Comparison of ENCODE assay signal across 8 mouse cellular contexts in genomic region chr5:32853731-32854507, GRCm38 (mm10). TPM values are rescaled to one million over a fixed set of nuclear protein-coding genes. Genes with fewer than 3 reads are reported as not detected.
DNase-seq lines count a peak whose midpoint lies in the region; ATAC-seq and TF ChIP-seq lines count a peak whose summit lies in the region.

TSS of gene Prr14l (minus strand) at chr5:32854256.

- DNase-seq in ES-E14 (ENCODE audit: low read depth, low spot score) = peak; percentile 97
- peak; percentile 98 for DNase-seq in cerebellum, adult 11-12 months
- DNase-seq in heart, postnatal 25 days (ENCODE audit: low spot score) = peak; percentile 96
- DNase-seq in layer of hippocampus, adult 18-20 months (ENCODE audit: low spot score in 2 of 2) = peak; percentile 98 to 100
- DNase-seq in lung, adult 2 months = peak; percentile 99
- peak; percentile 97 for DNase-seq in thymus, adult 18-20 months

- H3K27ac ChIP-seq in ES-E14 (ENCODE audit: insufficient read depth, low read depth, low read length, poor library complexity, severe bottlenecking) = peak within 1 kb of the TSS; percentile 68
- peak within 1 kb of the TSS; percentile 85 for H3K27ac ChIP-seq in forebrain, embryonic 15.5 days (replicated peaks)

- intact Hi-C loops in heart, postnatal 25 days (cut with DNase I) = loop anchor here (10.0 kb wide), 1 partner anchor 139 kb away; no protein-coding TSS in a partner anchor

- peak; percentile 78; the same call in 1 of the 2 replicates for TF ChIP-seq POLR2A in lung, adult 2 months (IDR thresholded peaks at IDR 0.05; ENCODE audit: borderline replicate concordance, extremely low read depth, low read depth, low read length)

- H3K4me3 ChIP-seq in ES-E14 (ENCODE audit: insufficient read depth in 1 of 2, low read depth in 1 of 2, low read length in 2 of 2, poor library complexity in 1 of 2, severe bottlenecking in 1 of 2) = peak within 1 kb of the TSS; percentile 89 to 97
- H3K4me3 ChIP-seq in forebrain, embryonic 15.5 days = peak within 1 kb of the TSS; percentile 91
- H3K4me3 ChIP-seq in lung, adult 2 months (replicated peaks; ENCODE audit: extremely low read depth, low read depth, low read length) = peak within 1 kb of the TSS; percentile 94

- H3K4me1 ChIP-seq in ES-E14 (ENCODE audit: control insufficient read depth in 2 of 2, insufficient read depth in 2 of 2, low read length in 2 of 2, poor library complexity in 1 of 2) = peaks cover 11 to 19% of the 10 kb centered on the region in 2 experiments
- H3K4me1 ChIP-seq in forebrain, embryonic 15.5 days = peaks cover 38% of the 10 kb centered on the region
- H3K4me1 ChIP-seq in lung, adult 2 months (ENCODE audit: control insufficient read depth, insufficient read depth, low read length) = peaks cover 16% of the 10 kb centered on the region

- no peaks in the 10 kb centered on the region for H3K27me3 ChIP-seq in forebrain, embryonic 15.5 days

- in situ Hi-C loops in ES-E14 (cut with MboI; ENCODE audit: low sequenced_read_pairs in 2 of 2, unreplicated experiment in 2 of 2) = no loop called here

- peak within 1 kb of the TSS; percentile 98 for H3K9ac ChIP-seq in ES-E14 (ENCODE audit: insufficient read depth, low read depth, low read length, poor library complexity, severe bottlenecking)
- H3K9ac ChIP-seq in forebrain, embryonic 15.5 days (replicated peaks) = peak within 1 kb of the TSS; percentile 94

- no peaks in the 10 kb centered on the region for H3K36me3 ChIP-seq in ES-E14 (ENCODE audit: control insufficient read depth, insufficient read depth, low read length, poor library complexity, severe bottlenecking)
- H3K36me3 ChIP-seq in forebrain, embryonic 15.5 days = peaks cover 12% of the 10 kb centered on the region

- under 1% methylated on average over 50 of the region's 51 CpGs for WGBS in forebrain, embryonic 15.5 days
- WGBS in lung, adult 2 months = 1% methylated on average over 50 of the region's 51 CpGs

- no peak for TF ChIP-seq CTCF in lung, adult 2 months (IDR thresholded peaks at IDR 0.05; ENCODE audit: insufficient read depth, low read length)

- H3K4me2 ChIP-seq in forebrain, embryonic 15.5 days (replicated peaks) = peak within 1 kb of the TSS; percentile 62

- peak; percentile 94 for ATAC-seq in forebrain, embryonic 15.5 days (replicated peaks)
- peak; percentile 97 for ATAC-seq in neutrophil, adult 5-6 weeks (ENCODE audit: extremely low read depth, insufficient number of reproducible peaks, low FRiP score, poor library complexity, severe bottlenecking)

- H3K9me3 ChIP-seq in ES-E14 (ENCODE audit: control insufficient read depth, insufficient read depth, low read depth, low read length) = no peaks in the 10 kb centered on the region
- no peaks in the 10 kb centered on the region for H3K9me3 ChIP-seq in forebrain, embryonic 15.5 days

TF ChIP-seq in ES-E14, 5 proteins besides CTCF, POLR2A, EP300 and RAD21:
- no peak for TF ChIP-seq ZNF384 (IDR thresholded peaks at IDR 0.05; ENCODE audit: low read depth, low read length)
- TF ChIP-seq CHD2 (IDR thresholded peaks at IDR 0.05; ENCODE audit: low read depth, low read length) = no peak
- no peak for TF ChIP-seq MAFK (IDR thresholded peaks at IDR 0.05; ENCODE audit: insufficient read depth, low read depth, low read length)
- TF ChIP-seq HCFC1 (IDR thresholded peaks at IDR 0.05; ENCODE audit: borderline replicate concordance, insufficient read depth, low read length) = peak; percentile 75

RNA-seq across cellular contexts. Expression of gene Prr14l, which starts in this region (rescaled TPM):
- total RNA-seq in ES-E14 (2012; rRNA removed) = 21.9 and 23.1 TPM in 2 replicates
- 15.4 and 17.5 TPM in 2 replicates for polyA plus RNA-seq in forebrain, embryonic 15.5 days (2015; fragmentation: Nextera tagmentation; extraction: Ambion mirVana)
- 1 to 10 TPM; 6.3 to 7.3 TPM for total RNA-seq in heart, postnatal 25 days (2021)
- 10 to 100 TPM; 48.0 to 48.8 TPM for total RNA-seq in layer of hippocampus, adult 18-20 months (2021)
- 12.7 and 15.4 TPM in 2 replicates for polyA plus RNA-seq in lung, adult 2 months (2012; rRNA removed)
- 53.8 and 58.6 TPM in 2 replicates for total RNA-seq in neutrophil, adult 5-6 weeks (2017)

Comparison
In these comparisons a context has a peak if more than half of its experiments do, and no peak if none do; other contexts are left out.
1. Peak in every context shown above with its lines: DNase-seq, ATAC-seq, H3K4me3 ChIP-seq and H3K27ac ChIP-seq.